Mouse (Mus musculus): ENCODE data around the gene Exoc3l2.

Exoc3l2 gene

DNA sequence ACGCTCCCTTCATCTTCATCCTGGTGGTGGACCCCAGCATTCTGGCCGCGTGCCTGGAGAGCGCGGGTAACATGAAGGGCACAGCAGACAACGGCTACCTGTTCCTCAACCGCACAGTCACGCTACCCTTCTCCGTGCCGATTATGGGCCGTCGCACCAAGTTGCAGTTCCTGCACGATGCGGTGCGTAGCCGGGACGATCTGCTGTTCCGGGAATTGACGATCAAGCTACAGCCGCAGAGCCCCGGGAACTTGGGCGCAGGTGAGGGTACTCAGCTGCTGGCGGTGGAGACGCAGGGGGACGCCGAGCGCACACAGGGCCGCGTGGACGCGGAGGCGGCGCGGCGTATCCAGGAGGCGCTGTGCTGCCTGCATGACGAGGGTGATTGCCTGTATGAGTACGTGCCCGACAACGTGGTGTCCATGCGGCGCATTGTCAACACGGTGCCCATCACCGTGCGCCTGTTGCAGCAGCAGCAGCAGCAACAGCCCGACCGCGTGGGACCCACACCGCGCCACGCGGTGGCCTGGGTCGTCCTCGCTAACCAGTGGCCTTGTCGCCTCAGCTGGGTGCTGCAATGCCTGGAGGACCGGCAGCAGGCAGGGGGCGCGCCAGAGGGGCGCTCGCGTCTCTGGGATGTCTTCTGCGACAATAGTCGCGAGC is 60.8 kb downstream of the Exoc3l2 start:
- peak; percentile 75 for DNase-seq (ENCODE audit: low spot score)

DNA sequence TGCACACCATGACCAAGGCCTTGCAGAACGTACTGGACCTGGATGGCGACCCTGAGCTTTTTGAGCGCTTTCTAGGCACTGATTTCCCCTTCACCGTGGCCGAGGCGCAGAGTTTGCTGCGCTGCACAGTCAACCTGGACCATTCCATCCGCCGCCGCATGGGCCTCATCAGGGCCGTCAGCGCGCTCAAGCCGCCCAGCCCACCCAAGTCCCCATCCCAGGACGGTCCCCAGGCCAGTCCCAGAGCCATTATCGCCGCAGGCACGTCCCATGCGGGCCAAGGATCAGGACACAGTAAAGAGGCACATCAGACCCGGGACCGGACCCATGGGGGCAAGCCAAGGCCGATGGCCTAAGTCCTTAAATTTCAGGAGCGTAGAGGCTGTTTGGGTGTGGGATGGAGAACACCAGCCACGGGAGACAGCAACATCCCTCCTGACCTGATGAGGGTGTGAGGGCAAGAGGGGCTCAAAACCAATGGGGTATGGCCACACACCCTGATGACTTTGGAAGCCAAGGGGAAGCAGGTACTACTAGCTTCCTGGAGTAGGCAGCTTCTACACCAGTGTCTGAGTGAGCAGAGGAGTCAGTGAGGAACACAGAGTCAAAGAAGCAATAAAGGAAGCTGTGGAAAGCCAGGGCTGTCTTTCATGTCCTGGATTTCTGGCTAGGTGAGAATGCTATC is 61.4 kb downstream of the Exoc3l2 start:
- DNase-seq (ENCODE audit: low spot score): no peak

DNA sequence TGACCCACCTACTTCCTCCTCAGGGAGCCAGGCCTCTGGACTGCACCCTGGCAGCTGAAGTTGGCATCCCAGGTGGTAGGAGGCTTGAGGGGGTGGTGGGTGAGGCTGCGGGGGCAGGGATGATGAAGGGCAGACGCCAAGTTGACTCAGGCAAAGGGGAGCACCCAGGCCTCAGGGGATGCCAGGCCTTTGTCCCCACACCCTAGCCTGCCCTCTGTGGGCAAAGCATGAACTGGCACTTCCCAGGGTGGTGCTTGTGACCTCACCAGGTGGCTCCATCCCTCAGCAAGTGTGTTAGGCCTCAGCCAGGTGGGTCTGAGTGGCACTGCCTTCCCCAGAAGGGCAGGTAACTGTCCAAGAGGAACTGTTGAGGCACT is 62.0 kb downstream of the Exoc3l2 start:
- DNase-seq (ENCODE audit: low spot score): no peak

DNA sequence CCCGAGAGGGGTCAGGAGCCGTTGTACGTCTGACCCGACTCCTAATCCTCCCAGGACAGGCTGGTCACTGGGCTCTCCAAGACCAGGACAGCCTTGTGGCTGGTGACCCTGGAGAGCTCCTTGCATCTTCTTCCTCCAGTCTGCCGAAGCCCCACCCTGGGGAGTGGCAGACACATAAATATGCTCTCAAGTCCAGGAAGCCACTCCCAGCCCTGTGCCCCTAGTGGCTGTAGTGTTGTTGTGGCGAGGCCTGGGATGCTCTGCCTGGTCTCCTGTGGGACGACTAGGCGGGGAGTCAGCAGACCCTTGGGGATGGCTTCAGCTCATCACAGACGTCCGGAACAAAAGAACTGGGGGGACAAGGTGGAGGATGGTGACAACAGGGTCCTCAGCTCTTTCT is 67.9 kb downstream of the Exoc3l2 start:
- DNase-seq (ENCODE audit: low spot score): no peak

DNA sequence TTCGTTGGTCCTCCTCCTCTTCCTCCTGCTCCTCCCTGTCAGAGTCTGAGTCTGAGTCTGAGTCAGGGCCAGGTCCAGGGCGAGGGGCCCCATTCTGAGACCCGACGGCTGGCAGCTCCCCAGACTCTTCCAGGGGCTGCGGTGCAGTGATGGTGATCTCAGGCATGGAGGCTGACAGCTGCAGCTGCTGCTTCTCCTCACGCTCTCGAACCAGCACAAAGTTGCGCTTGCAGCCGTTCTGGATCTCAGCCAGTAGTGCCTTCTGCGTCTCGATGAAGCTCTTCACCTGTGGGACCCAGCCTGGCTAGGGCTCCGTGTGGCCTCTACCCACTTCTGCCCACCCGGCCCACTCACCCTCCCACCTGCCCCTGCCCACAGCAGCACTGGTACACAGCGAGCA is 69.1 kb downstream of the Exoc3l2 start:
- no peak for DNase-seq (ENCODE audit: low spot score)

DNA sequence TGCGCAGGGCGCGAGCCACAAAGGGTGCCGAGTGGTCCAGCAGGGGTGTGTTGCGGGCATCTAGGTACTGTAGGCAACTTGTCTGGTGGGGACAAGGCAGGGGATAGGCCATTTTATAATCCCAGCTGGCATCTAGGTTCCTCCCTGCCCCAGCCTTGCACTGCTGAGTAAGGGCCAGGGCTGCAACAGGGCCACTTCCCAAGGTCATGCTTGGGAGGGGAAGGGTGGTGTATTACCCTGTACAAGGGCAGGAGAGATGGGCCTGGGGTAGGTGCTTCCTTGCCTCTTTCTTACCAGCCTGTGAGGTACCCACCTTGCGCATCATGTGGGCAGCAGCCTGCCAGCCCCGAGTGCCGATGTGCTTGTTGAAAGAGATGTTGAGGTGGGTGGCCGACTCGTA is 71.5 kb downstream of the Exoc3l2 start:
- no peak for DNase-seq (ENCODE audit: low spot score)

DNA sequence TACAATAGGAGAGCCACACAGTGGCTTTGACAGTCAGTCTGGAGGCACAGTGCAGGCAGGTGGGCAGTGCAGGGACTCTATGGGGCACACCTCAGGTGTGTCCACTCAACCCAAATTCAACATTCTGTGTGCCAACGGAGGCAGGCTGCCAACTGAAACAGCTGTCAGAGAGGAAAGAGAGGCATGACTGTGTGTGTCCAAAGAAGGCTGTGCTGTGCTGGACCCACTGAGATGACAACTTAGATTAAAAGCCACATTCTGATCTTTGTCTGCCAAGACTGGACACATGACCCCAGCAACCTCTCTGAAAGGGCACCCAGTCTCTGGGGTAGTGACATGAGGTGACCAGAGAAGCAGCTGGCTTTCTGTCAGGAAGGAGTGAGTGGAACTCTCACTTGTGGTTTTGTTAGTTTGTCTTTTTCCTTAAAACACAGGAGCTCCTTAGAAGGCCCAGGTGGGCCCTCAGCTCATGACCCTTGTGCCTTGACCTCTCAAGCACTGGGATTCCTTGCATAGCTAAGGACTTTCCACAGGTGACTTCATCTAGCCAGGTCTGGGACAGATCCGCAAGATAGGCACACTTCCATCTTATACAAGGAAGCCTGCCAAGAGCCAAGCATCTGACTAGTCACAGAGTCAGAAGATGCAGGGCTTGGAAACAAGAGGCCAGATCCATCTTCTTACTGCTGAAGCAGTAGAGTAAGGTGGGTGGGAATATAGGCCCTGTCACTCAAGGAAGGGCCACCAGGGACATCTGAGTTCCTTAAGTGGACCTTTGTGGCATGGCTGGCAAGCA is 77.8 kb downstream of the Exoc3l2 start:
- no peak for DNase-seq (ENCODE audit: low spot score)

DNA sequence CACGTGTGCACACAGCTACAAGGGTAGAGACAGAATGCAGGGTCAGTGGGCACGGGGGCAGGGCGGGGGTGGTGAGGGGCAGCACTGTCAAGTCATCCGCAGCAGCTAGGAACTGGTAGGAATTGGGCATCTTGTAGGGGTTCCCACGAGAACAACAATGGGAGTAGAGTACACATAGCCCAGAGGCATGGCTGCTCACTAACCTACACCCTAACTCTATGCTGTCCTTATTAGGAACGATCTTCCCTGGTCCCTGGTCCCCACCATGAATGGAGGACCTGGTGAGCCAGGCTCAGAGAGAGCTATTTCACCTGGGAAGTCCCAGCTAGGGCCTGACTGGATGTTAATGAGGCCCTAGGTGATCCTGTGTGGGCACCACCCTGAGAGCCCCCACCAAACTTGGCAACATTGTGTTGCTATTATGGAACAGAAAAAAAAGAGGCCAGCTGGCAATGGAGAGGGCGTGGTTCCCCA is 78.6 kb downstream of the Exoc3l2 start:
- no peak for DNase-seq (ENCODE audit: low spot score)

DNA sequence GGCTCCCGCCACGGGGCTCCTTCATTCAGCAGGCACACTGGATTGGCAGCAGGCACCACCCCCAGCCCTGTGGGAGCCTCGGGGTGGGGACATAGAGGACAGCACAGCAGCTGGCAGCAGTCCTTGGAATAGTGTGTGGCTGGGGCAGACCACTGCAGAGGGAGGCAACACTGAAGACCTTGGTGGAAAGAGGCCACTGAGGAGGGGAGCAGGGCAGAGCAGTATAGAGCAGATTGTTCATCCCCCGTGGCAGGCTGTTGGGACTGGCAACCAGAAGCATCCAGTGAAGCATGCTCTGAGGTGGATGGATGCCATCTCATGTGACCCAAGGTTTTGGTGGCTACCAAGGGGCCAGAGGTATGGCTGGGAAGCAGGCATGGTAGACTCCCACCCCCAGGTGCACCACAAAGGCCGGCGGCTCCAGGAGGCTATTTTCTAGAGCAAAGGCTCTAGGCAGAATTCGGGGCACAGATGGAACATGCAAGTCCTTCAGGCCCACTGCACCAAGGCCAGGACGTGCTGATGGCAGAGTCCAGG is 79.1 kb downstream of the Exoc3l2 start:
- DNase-seq (ENCODE audit: low spot score): no peak

DNA sequence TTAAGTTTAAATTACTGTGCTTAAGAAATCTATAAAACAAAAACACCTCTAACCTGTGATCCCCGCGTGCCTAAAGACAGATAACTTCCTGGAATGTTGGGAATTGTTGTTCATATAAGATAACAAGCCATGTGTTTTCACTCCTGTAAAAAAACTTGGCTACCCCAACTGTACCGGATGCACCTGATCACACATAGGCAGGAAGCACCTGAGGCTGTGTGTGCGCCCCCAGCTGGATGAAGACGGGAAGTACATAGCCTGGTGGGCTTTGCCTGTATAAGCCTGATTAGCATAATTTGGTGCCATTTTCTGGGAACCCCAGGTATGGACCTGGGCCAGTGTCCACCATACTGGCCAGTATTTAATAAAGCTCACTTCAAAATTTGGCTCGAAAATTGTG is 80.5 kb downstream of the Exoc3l2 start:
- no peak for DNase-seq (ENCODE audit: low spot score)

DNA sequence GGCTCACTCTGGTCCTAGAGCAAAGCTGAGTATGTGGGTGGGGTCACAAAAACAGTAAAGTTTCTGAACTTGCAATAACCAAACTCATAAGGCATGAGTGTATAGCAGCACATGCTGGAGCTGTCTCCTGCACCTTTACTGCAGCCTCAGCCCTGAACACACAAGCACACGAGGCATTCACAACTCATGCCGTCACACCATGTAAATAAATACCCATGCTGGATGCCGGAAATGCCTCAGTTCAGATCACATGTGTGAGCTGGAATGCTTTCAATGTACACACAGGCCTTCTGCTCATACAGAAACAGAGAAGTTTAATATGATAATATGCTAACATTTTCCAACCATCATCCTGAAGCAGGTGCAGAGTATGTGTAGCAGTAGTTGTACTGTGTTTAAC is 82.9 kb downstream of the Exoc3l2 start:
- no peak for DNase-seq (ENCODE audit: low spot score)

All from testis, postnatal 10 days (tissue).